Mouse (Mus musculus) intestine, embryonic 16.5 days (tissue): ENCODE results near the gene Mob3b. TPM values are rescaled to one million over a fixed set of nuclear protein-coding genes. Genes with fewer than 3 reads are reported as not detected.

Experiments
- ATAC-seq: fragments of 200-750 bp; cut with Nextera tagmentation; 2 replicates; pipeline ENCODE4 v1.8.0; 2017; ENCODE audit warnings: moderate TSS enrichment, moderate library complexity
- H3K27ac ChIP-seq: fragments of 300-500 bp; sonication (generic); 2 replicates; pipeline ENCODE4 v1.5.1; 2014; ENCODE audit warnings: mild to moderate bottlenecking, low read length
- H3K27me3 ChIP-seq: fragments of 300-500 bp; sonication (generic); replicated peaks from 2 replicates; pipeline ENCODE4 v1.6.1; 2014; ENCODE audit warnings: low read length, control low read depth, mixed read lengths; ENCODE audit not compliant: control insufficient read depth, insufficient read depth
- H3K36me3 ChIP-seq: fragments of 300-500 bp; sonication (generic); 2 replicates; pipeline ENCODE4 v1.6.1; 2014; ENCODE audit warnings: low read length, control low read depth; ENCODE audit not compliant: control insufficient read depth, insufficient read depth
- H3K4me1 ChIP-seq: fragments of 300-500 bp; sonication (generic); 2 replicates; pipeline ENCODE4 v1.6.1; 2014; ENCODE audit warnings: low read length, control low read depth, mixed read lengths; ENCODE audit not compliant: control insufficient read depth, insufficient read depth
- H3K4me2 ChIP-seq: fragments of 300-500 bp; sonication (generic); 2 replicates; pipeline ENCODE4 v1.6.1; 2014; ENCODE audit warnings: low read depth, low read length, control low read depth
- H3K4me3 ChIP-seq: fragments of 300-500 bp; sonication (generic); 2 replicates; pipeline ENCODE4 v1.5.1; 2014; ENCODE audit warnings: mild to moderate bottlenecking, low read length
- H3K9ac ChIP-seq: fragments of 300-500 bp; sonication (generic); 2 replicates; pipeline ENCODE4 v1.6.1; 2014; ENCODE audit warnings: low read depth, low read length
- H3K9me3 ChIP-seq: fragments of 300-500 bp; sonication (generic); 2 replicates; pipeline ENCODE4 v1.6.1; 2016; ENCODE audit warnings: low read length, control low read depth; ENCODE audit not compliant: control insufficient read depth
- WGBS: fragments of 180-500 bp; shearing (Covaris S2); extraction: QIAGEN DNeasy Blood & Tissue Kit; methylation state at CpG from one replicate; pipeline ENCODE4 v1.1.7; 2014; 5-methylcytosine and 5-hydroxymethylcytosine counted together
- polyA plus RNA-seq: library from polyadenylated mRNA; unstranded; fragments of >200 nt; fragmentation: Nextera tagmentation; extraction: Ambion mirVana; gene quantifications from 2 replicates; pipeline ENCODE4 v1.2.1, GENCODE M21; 2015

Gene Mob3b
- polyA plus RNA-seq, 1 experiment from 2014 or later: 27.5 TPM

GRCm38 (mm10) chr4:34991116-34991515, 166.2 kb downstream of the Mob3b start:
- peak; percentile 59 for ATAC-seq
- Histone ChIP-seq H3K27me3 (no peaks in the 10 kb centered on the region), H3K4me1 (peaks cover 48% of the 10 kb centered on the region), H3K4me3 (no peak overlapping the region), H3K4me2 (peak overlapping the region; percentile 42), H3K27ac (peak overlapping the region; percentile 88), H3K9me3 (no peaks in the 10 kb centered on the region), H3K36me3 (no peaks in the 10 kb centered on the region), H3K9ac (0 out of 2 replicates have a peak overlapping the region, but pooled peaks have one; percentile 21)
- WGBS: 40% methylated on average over 10 of the region's 10 CpGs

GRCm38 (mm10) chr4:34990659-34991058, 166.6 kb downstream of the Mob3b start:
- peak; percentile 86 for ATAC-seq
- H3K4me2 ChIP-seq: peak overlapping the region; percentile 42; the same call in 1 of the 2 replicates
- no peak overlapping the region for H3K9ac ChIP-seq
- 51% methylated on average over 9 of the region's 9 CpGs for WGBS
- peak overlapping the region; percentile 88 for H3K27ac ChIP-seq
- H3K27me3 ChIP-seq: no peaks in the 10 kb centered on the region
- H3K4me1 ChIP-seq: peaks cover 48% of the 10 kb centered on the region
- H3K9me3 ChIP-seq: no peaks in the 10 kb centered on the region
- H3K36me3 ChIP-seq: no peaks in the 10 kb centered on the region
- no peak overlapping the region for H3K4me3 ChIP-seq

- Histone ChIP-seq H3K4me3 (no peak overlapping the region), H3K27me3 (no peaks in the 10 kb centered on the region), H3K4me1 (peaks cover 29% of the 10 kb centered on the region), H3K36me3 (no peaks in the 10 kb centered on the region), H3K4me2 (no peak overlapping the region), H3K27ac (no peak overlapping the region), H3K9me3 (no peaks in the 10 kb centered on the region), H3K9ac (no peak overlapping the region)
- 90% methylated on average over 4 of the region's 4 CpGs for WGBS
- ATAC-seq: no peak
Observed at GRCm38 (mm10) chr4:34987568-34987967, 169.7 kb downstream of the Mob3b start.

DNA sequence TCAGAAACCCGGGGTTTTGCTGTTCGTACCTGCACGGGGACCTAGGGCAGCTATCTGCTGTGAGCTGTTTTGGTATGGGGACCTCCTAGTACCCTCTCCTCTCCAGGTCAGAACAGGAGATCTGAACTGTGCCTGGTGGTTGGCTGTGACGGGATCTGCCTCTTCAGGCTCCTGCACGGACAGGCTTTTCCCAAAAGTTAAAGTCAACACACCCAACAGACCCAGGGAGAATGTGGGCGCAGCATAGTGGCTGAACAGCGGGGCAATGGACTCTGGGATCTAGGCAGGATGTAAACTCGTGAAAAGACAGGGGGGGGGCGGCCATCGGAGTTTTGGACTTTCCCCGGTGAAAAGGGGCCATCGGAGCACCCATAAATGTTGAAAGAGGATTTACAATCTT, 170.2 kb downstream of the Mob3b start:
- 62% methylated on average over 12 of the region's 12 CpGs for WGBS
- Histone ChIP-seq H3K9ac (no peak overlapping the region), H3K36me3 (no peaks in the 10 kb centered on the region), H3K4me3 (no peak overlapping the region), H3K4me2 (0 out of 2 replicates have a peak overlapping the region, but pooled peaks have one; percentile 7), H3K27me3 (no peaks in the 10 kb centered on the region), H3K9me3 (no peaks in the 10 kb centered on the region), H3K4me1 (peaks cover 25% of the 10 kb centered on the region), H3K27ac (peak overlapping the region; percentile 24; the same call in 1 of the 2 replicates)
- ATAC-seq: peak; percentile 29

DNA sequence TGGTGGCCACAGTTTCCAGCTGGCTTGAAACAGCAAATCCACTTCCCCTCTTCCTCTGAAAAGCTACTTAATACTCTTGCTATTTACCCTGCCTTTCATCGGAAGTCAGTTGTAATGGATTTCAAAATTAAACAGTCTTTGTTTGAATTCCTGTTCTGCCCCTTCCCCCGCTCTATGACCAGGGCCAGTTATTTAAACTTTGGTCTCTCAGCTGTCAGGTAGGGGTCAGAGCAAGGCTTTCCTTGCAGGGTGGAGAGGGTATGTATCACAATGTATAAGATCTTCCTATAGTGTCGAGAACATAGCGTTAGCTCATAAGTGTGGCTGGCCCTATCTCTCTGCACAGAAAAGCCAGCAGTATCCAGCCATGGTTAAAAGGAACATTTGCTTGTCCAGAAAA, 170.6 kb downstream of the Mob3b start:
- Histone ChIP-seq H3K9ac (no peak overlapping the region), H3K4me2 (0 out of 2 replicates have a peak overlapping the region, but pooled peaks have one; percentile 7), H3K27ac (0 out of 2 replicates have a peak overlapping the region, but pooled peaks have one; percentile 24), H3K4me3 (no peak overlapping the region), H3K4me1 (peaks cover 20% of the 10 kb centered on the region), H3K27me3 (no peaks in the 10 kb centered on the region), H3K9me3 (no peaks in the 10 kb centered on the region), H3K36me3 (no peaks in the 10 kb centered on the region)
- ATAC-seq: 0 out of 2 replicates have a peak, but pooled peaks have one; percentile 3
- WGBS: 46% methylated on average over 4 of the region's 4 CpGs

- no peak overlapping the region for H3K27ac ChIP-seq
- H3K27me3 ChIP-seq: no peaks in the 10 kb centered on the region
- no peak overlapping the region for H3K4me3 ChIP-seq
- H3K4me1 ChIP-seq: peaks cover 12% of the 10 kb centered on the region; the same call in 1 of the 2 replicates
- no peak for ATAC-seq
- no peak overlapping the region for H3K9ac ChIP-seq
- 85% methylated on average over 4 of the region's 4 CpGs for WGBS
- H3K4me2 ChIP-seq: no peak overlapping the region
- no peaks in the 10 kb centered on the region for H3K9me3 ChIP-seq
- H3K36me3 ChIP-seq: no peaks in the 10 kb centered on the region
Observed at GRCm38 (mm10) chr4:34984377-34984776, 172.9 kb downstream of the Mob3b start.

- ATAC-seq: no peak
- Histone ChIP-seq H3K9me3 (no peaks in the 10 kb centered on the region), H3K9ac (no peak overlapping the region), H3K4me1 (peaks cover 12% of the 10 kb centered on the region; the same call in 1 of the 2 replicates), H3K36me3 (no peaks in the 10 kb centered on the region), H3K27me3 (no peaks in the 10 kb centered on the region), H3K4me2 (no peak overlapping the region), H3K27ac (no peak overlapping the region), H3K4me3 (no peak overlapping the region)
- WGBS: 74% methylated on average over 6 of the region's 6 CpGs
Observed at GRCm38 (mm10) chr4:34983511-34983910, 173.8 kb downstream of the Mob3b start.

- Histone ChIP-seq H3K36me3 (no peaks in the 10 kb centered on the region), H3K9me3 (no peaks in the 10 kb centered on the region), H3K9ac (no peak overlapping the region), H3K27me3 (no peaks in the 10 kb centered on the region), H3K4me2 (no peak overlapping the region), H3K4me1 (peaks cover 6% of the 10 kb centered on the region; the same call in 1 of the 2 replicates), H3K4me3 (no peak overlapping the region), H3K27ac (no peak overlapping the region)
- 72% methylated on average over 8 of the region's 8 CpGs for WGBS
- no peak for ATAC-seq
Observed at GRCm38 (mm10) chr4:34981301-34982172, 175.7 kb downstream of the Mob3b start.

- no peak overlapping the region for H3K9ac ChIP-seq
- no peak for ATAC-seq
- no peak overlapping the region for H3K27ac ChIP-seq
- no peak overlapping the region for H3K4me2 ChIP-seq
- H3K9me3 ChIP-seq: no peaks in the 10 kb centered on the region
- no peaks in the 10 kb centered on the region for H3K27me3 ChIP-seq
- no peaks in the 10 kb centered on the region for H3K36me3 ChIP-seq
- H3K4me1 ChIP-seq: peaks cover 5% of the 10 kb centered on the region; the same call in 1 of the 2 replicates
- H3K4me3 ChIP-seq: no peak overlapping the region
- WGBS: 80% methylated on average over 8 of the region's 8 CpGs
Observed at GRCm38 (mm10) chr4:34980461-34981039, 176.7 kb downstream of the Mob3b start.
